Mouse (Mus musculus): Measurements from ENCODE around the gene Tet3.

The Tet3 gene

GRCm38 (mm10) chr6:83414601-83415355 is 44.1 kb downstream of the Tet3 start:
- DNase-seq (ENCODE audit: low spot score), result no peak

- no peak for DNase-seq (ENCODE audit: low spot score)
These were observed 45.2 kb downstream of the Tet3 start for GRCm38 (mm10) chr6:83413686-83414085.

GRCm38 (mm10) chr6:83412854-83413401 is 46.0 kb downstream of the Tet3 start:
- no peak for DNase-seq (ENCODE audit: low spot score)

- no peak for DNase-seq (ENCODE audit: low spot score)
These were observed 46.5 kb downstream of the Tet3 start for GRCm38 (mm10) chr6:83412362-83412853.

- no peak for DNase-seq (ENCODE audit: low spot score)
These were observed 47.1 kb downstream of the Tet3 start for GRCm38 (mm10) chr6:83411635-83412361.

- DNase-seq (ENCODE audit: low spot score), result no peak
These were observed 48.7 kb downstream of the Tet3 start for GRCm38 (mm10) chr6:83410046-83410706.

- DNase-seq (ENCODE audit: low spot score), result no peak
These were observed 50.4 kb downstream of the Tet3 start for GRCm38 (mm10) chr6:83408510-83408909.

GRCm38 (mm10) chr6:83405511-83406064 is 53.3 kb downstream of the Tet3 start:
- DNase-seq (ENCODE audit: low spot score), result no peak

- DNase-seq (ENCODE audit: low spot score), result no peak
These were observed 54.3 kb downstream of the Tet3 start for GRCm38 (mm10) chr6:83404571-83404970.

GRCm38 (mm10) chr6:83403481-83403880 is 55.4 kb downstream of the Tet3 start:
- no peak for DNase-seq (ENCODE audit: low spot score)

- no peak for DNase-seq (ENCODE audit: low spot score)
These were observed 59.1 kb downstream of the Tet3 start for GRCm38 (mm10) chr6:83399790-83400189.

GRCm38 (mm10) chr6:83397728-83398127 is 61.2 kb downstream of the Tet3 start:
- DNase-seq (ENCODE audit: low spot score), result no peak

GRCm38 (mm10) chr6:83396711-83397110 is 62.2 kb downstream of the Tet3 start:
- no peak for DNase-seq (ENCODE audit: low spot score)

GRCm38 (mm10) chr6:83395544-83396229 is 63.2 kb downstream of the Tet3 start:
- no peak for DNase-seq (ENCODE audit: low spot score)

GRCm38 (mm10) chr6:83394122-83394521 is 64.8 kb downstream of the Tet3 start:
- DNase-seq (ENCODE audit: low spot score), result no peak

- DNase-seq (ENCODE audit: low spot score), result no peak
These were observed 66.6 kb downstream of the Tet3 start for GRCm38 (mm10) chr6:83392166-83392780.

GRCm38 (mm10) chr6:83385569-83386090 is 73.3 kb downstream of the Tet3 start:
- DNase-seq (ENCODE audit: low spot score), result no peak

GRCm38 (mm10) chr6:83381510-83382491 is 77.1 kb downstream of the Tet3 start:
- no peak for DNase-seq (ENCODE audit: low spot score)

GRCm38 (mm10) chr6:83373704-83374300 is 85.1 kb downstream of the Tet3 start:
- DNase-seq (ENCODE audit: low spot score), result no peak
